Mouse (Mus musculus): ENCODE measurements at regions not wholly inside any gene's neighbourhood (a gene's known extent, or its start where the extent isn't known, plus 50 kb on each side); places are given as distances from the start of the nearest gene placed in this dataset.

GRCm38 (mm10) chr1:177336436-177336835 lies 78.4 kb upstream of the Akt3 start:
- no peak for DNase-seq (ENCODE audit: extremely low spot score in 1 of 2, low spot score in 1 of 2)

- no peak for DNase-seq (ENCODE audit: extremely low spot score in 1 of 2, low spot score in 1 of 2)
Observed at GRCm38 (mm10) chr1:177335961-177336360, 78.0 kb upstream of the Akt3 start.

DNA sequence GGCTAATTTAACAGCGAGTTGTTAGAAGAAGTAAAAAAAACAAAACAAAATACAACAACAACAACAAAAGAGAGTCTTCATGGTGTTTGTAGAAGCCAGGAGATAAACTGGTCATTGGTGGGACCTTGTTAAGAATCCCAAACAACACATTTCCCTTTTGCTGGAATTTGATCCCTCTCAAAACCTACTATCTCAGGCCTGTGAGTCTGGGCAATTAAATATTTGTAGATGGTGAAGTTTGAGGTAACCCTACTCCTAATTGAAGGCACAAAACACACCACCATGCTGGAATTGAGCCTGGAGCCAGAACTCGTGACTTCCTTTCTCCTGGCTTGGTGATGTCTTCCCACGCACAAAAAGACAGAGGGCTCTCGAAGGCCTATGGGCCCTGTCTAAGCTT lies 65.4 kb upstream of the Akt3 start:
- peak in 1 of 2 experiments; percentile 19 for DNase-seq (ENCODE audit: extremely low spot score in 1 of 2, low spot score in 1 of 2)

GRCm38 (mm10) chr1:177322745-177323299 lies 64.8 kb upstream of the Akt3 start:
- peak in 1 of 2 experiments; percentile 57 for DNase-seq (ENCODE audit: extremely low spot score in 1 of 2, low spot score in 1 of 2)

DNA sequence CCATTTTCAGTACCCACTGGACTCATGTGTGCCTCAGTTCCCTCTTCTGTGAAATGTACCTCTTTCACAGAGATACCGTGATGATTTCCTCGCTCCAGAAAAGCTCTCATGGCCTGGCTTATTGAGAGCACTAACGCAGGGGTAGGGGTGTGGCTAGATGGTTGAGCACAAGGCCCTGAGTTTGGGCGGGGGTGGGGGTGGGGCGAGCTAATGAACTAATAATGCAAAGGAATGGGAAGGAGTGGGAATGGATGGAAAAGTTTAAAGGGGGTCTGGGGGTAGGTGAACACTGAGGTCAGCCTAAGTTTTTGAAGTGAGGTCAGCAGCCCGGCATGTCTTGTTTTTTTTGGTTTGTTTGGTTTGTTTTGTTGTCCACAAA lies 64.3 kb upstream of the Akt3 start:
- no peak for DNase-seq (ENCODE audit: extremely low spot score in 1 of 2, low spot score in 1 of 2)

DNA sequence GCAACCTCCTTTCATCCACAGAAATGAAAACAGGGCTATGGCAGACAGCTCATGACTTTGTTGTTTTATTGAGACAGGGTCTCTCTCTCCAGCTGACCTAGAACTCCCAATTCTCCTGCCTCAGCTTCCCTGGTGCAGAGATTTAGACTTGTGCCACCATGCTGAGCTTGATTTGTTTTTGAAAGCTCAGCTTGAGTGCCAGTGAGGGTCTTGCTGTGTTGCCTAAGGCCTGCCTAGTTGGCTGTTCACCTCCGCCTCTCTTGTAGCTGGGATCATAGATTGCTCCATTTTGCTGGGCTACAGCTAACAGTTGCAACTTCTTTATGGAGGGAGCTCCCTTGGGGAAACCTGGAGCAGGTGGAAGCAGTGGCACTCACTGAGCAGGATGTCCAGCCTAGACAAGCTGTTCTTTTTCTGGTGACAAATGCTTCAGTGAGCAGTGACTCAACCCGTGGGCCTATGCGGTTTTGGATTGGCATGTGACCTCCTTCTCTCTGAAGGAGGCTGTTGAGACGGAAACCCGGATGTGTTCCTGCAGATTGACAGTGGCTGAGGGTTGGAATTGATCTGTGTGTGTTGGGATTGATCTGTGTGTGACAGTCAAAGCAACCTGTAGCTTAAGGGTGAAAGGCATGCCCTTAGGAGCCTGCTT lies 63.8 kb upstream of the Akt3 start:
- peak in 1 of 2 experiments; percentile 47 for DNase-seq (ENCODE audit: extremely low spot score in 1 of 2, low spot score in 1 of 2)

GRCm38 (mm10) chr1:177308213-177308872 lies 50.3 kb upstream of the Akt3 start:
- peak; percentile 15 to 77 for DNase-seq (ENCODE audit: extremely low spot score in 1 of 2, low spot score in 1 of 2)

All from frontal cortex, adult 2 months (tissue).